Mouse (Mus musculus) embryonic facial prominence, embryonic 13.5 days (tissue): ENCODE measurements at regions not wholly inside any gene's neighbourhood (a gene's known extent, or its start where the extent isn't known, plus 50 kb on each side); places are given as distances from the start of the nearest gene placed in this dataset.

ENCODE experiments used
- ATAC-seq: fragments of 200-750 bp; cut with Nextera tagmentation; 2 replicates; pipeline ENCODE4 v1.8.0; 2017; ENCODE audit warnings: low read depth; ENCODE audit not compliant: insufficient number of reproducible peaks, insufficient read depth, low FRiP score, low TSS enrichment
- H3K27ac ChIP-seq: fragments of 300-500 bp; sonication (generic); 2 replicates; pipeline ENCODE4 v1.5.1; 2015; ENCODE audit warnings: moderate library complexity, mild to moderate bottlenecking, inconsistent platforms
- H3K27me3 ChIP-seq: fragments of 300-500 bp; sonication (generic); 2 replicates; pipeline ENCODE4 v1.6.1; 2015; ENCODE audit warnings: mild to moderate bottlenecking, inconsistent platforms
- H3K36me3 ChIP-seq: fragments of 300-500 bp; sonication (generic); 2 replicates; pipeline ENCODE4 v1.6.1; 2015; ENCODE audit warnings: mild to moderate bottlenecking, inconsistent platforms
- H3K4me1 ChIP-seq: fragments of 300-500 bp; sonication (generic); 2 replicates; pipeline ENCODE4 v1.6.1; 2015; ENCODE audit warnings: inconsistent platforms
- H3K4me2 ChIP-seq: fragments of 300-500 bp; sonication (generic); 2 replicates; pipeline ENCODE4 v1.6.1; 2015; ENCODE audit warnings: moderate library complexity, mild to moderate bottlenecking, inconsistent platforms
- H3K4me3 ChIP-seq: fragments of 300-500 bp; sonication (generic); 2 replicates; pipeline ENCODE4 v1.5.1; 2015; ENCODE audit warnings: mild to moderate bottlenecking, inconsistent platforms
- H3K9ac ChIP-seq: fragments of 300-500 bp; sonication (generic); 2 replicates; pipeline ENCODE4 v1.6.1; 2015; ENCODE audit warnings: mild to moderate bottlenecking, inconsistent platforms
- H3K9me3 ChIP-seq: fragments of 300-500 bp; sonication (generic); 2 replicates; pipeline ENCODE4 v1.6.1; 2016; ENCODE audit warnings: inconsistent platforms
- WGBS: fragments of 180-500 bp; shearing (Covaris S2); methylation state at CpG from one replicate; pipeline ENCODE4 v1.1.7; 2015; ENCODE audit warnings: mixed read lengths; 5-methylcytosine and 5-hydroxymethylcytosine counted together

GRCm38 (mm10) chr5:111527741-111528140, 110.6 kb downstream of the Mn1 start:
- Histone ChIP-seq H3K9ac (no peak overlapping the region), H3K27me3 (no peaks in the 10 kb centered on the region), H3K4me1 (peaks cover 26% of the 10 kb centered on the region), H3K27ac (no peak overlapping the region), H3K9me3 (no peaks in the 10 kb centered on the region), H3K4me3 (no peak overlapping the region), H3K36me3 (no peaks in the 10 kb centered on the region), H3K4me2 (no peak overlapping the region)
- whole genome bisulfite sequencing, result 71% methylated on average over 10 of the region's 10 CpGs
- no peak for ATAC-seq

GRCm38 (mm10) chr5:111529096-111529495, 111.9 kb downstream of the Mn1 start:
- no peak overlapping the region for H3K4me2 ChIP-seq
- no peak for ATAC-seq
- no peaks in the 10 kb centered on the region for H3K36me3 ChIP-seq
- H3K4me1 ChIP-seq, result peaks cover 26% of the 10 kb centered on the region
- no peaks in the 10 kb centered on the region for H3K9me3 ChIP-seq
- 0 out of 2 replicates have a peak, but pooled peaks cover under 1% of the 10 kb centered on the region for H3K27me3 ChIP-seq
- H3K27ac ChIP-seq, result no peak overlapping the region
- H3K4me3 ChIP-seq, result no peak overlapping the region
- WGBS, result 31% methylated on average over 9 of the region's 9 CpGs
- no peak overlapping the region for H3K9ac ChIP-seq

GRCm38 (mm10) chr5:111530628-111531524, 113.7 kb downstream of the Mn1 start:
- Histone ChIP-seq H3K9ac (peak overlapping the region; percentile 64), H3K4me2 (peak overlapping the region; percentile 53), H3K36me3 (no peaks in the 10 kb centered on the region), H3K9me3 (no peaks in the 10 kb centered on the region), H3K4me3 (peak overlapping the region; percentile 23), H3K4me1 (peaks cover 36% of the 10 kb centered on the region), H3K27me3 (0 out of 2 replicates have a peak, but pooled peaks cover 3% of the 10 kb centered on the region), H3K27ac (peak overlapping the region; percentile 74)
- no peak for ATAC-seq
- 11% methylated on average over 26 of the region's 26 CpGs for WGBS

- ATAC-seq, result no peak
- H3K4me1 ChIP-seq, result peaks cover 39% of the 10 kb centered on the region
- no peaks in the 10 kb centered on the region for H3K9me3 ChIP-seq
- H3K9ac ChIP-seq, result no peak overlapping the region
- H3K36me3 ChIP-seq, result no peaks in the 10 kb centered on the region
- no peak overlapping the region for H3K4me3 ChIP-seq
- H3K4me2 ChIP-seq, result no peak overlapping the region
- H3K27me3 ChIP-seq, result 0 out of 2 replicates have a peak, but pooled peaks cover 3% of the 10 kb centered on the region
- no peak overlapping the region for H3K27ac ChIP-seq
- 84% methylated on average over 9 of the region's 9 CpGs for WGBS
These were observed 115.4 kb downstream of the Mn1 start for GRCm38 (mm10) chr5:111532446-111533035.

GRCm38 (mm10) chr5:111535978-111536377, 118.8 kb downstream of the Mn1 start:
- no peak for ATAC-seq
- Histone ChIP-seq H3K4me2 (no peak overlapping the region), H3K36me3 (no peaks in the 10 kb centered on the region), H3K9ac (no peak overlapping the region), H3K4me1 (peaks cover 41% of the 10 kb centered on the region), H3K4me3 (no peak overlapping the region), H3K27ac (no peak overlapping the region), H3K27me3 (0 out of 2 replicates have a peak, but pooled peaks cover 3% of the 10 kb centered on the region), H3K9me3 (no peaks in the 10 kb centered on the region)
- 54% methylated on average over 13 of the region's 13 CpGs for WGBS

- 61% methylated on average over 13 of the region's 13 CpGs for WGBS
- H3K27ac ChIP-seq, result no peak overlapping the region
- no peak overlapping the region; the same call in 1 of the 2 replicates for H3K9ac ChIP-seq
- H3K27me3 ChIP-seq, result 0 out of 2 replicates have a peak, but pooled peaks cover 3% of the 10 kb centered on the region
- H3K9me3 ChIP-seq, result no peaks in the 10 kb centered on the region
- H3K4me3 ChIP-seq, result no peak overlapping the region
- H3K36me3 ChIP-seq, result no peaks in the 10 kb centered on the region
- H3K4me1 ChIP-seq, result peaks cover 31% of the 10 kb centered on the region
- no peak overlapping the region for H3K4me2 ChIP-seq
- ATAC-seq, result no peak
These were observed 121.6 kb downstream of the Mn1 start for GRCm38 (mm10) chr5:111538560-111539450.

GRCm38 (mm10) chr5:111540486-111540885, 123.3 kb downstream of the Mn1 start:
- 7% methylated on average over 3 of the region's 3 CpGs for WGBS

GRCm38 (mm10) chr5:111542077-111542476, 124.9 kb downstream of the Mn1 start:
- no peak overlapping the region for H3K27ac ChIP-seq
- H3K4me2 ChIP-seq, result no peak overlapping the region
- peaks cover 18% of the 10 kb centered on the region for H3K4me1 ChIP-seq
- no peak overlapping the region for H3K4me3 ChIP-seq
- no peak for ATAC-seq
- no peaks in the 10 kb centered on the region for H3K36me3 ChIP-seq
- WGBS, result 77% methylated on average over 3 of the region's 3 CpGs
- H3K27me3 ChIP-seq, result no peaks in the 10 kb centered on the region
- H3K9ac ChIP-seq, result no peak overlapping the region
- no peaks in the 10 kb centered on the region for H3K9me3 ChIP-seq

More at GRCm38 (mm10) chr5:111540486-111540885, 123.3 kb downstream of the Mn1 start:
- Histone ChIP-seq H3K36me3 (no peaks in the 10 kb centered on the region), H3K4me3 (no peak overlapping the region), H3K9me3 (no peaks in the 10 kb centered on the region), H3K27me3 (no peaks in the 10 kb centered on the region), H3K9ac (no peak overlapping the region), H3K4me2 (no peak overlapping the region), H3K4me1 (peaks cover 23% of the 10 kb centered on the region), H3K27ac (no peak overlapping the region)
- ATAC-seq, result no peak

GRCm38 (mm10) chr5:111543721-111544495, 126.7 kb downstream of the Mn1 start:
- no peaks in the 10 kb centered on the region for H3K27me3 ChIP-seq
- H3K9ac ChIP-seq, result no peak overlapping the region

GRCm38 (mm10) chr5:111553471-111554382, 136.6 kb downstream of the Mn1 start:
- Histone ChIP-seq H3K9ac (no peak overlapping the region), H3K27ac (peak overlapping the region; percentile 82; the same call in 1 of the 2 replicates), H3K4me2 (no peak overlapping the region), H3K27me3 (no peaks in the 10 kb centered on the region), H3K36me3 (no peaks in the 10 kb centered on the region), H3K9me3 (no peaks in the 10 kb centered on the region), H3K4me1 (peaks cover 34% of the 10 kb centered on the region), H3K4me3 (no peak overlapping the region)
- ATAC-seq, result no peak
- 66% methylated on average over 16 of the region's 16 CpGs for WGBS

More at GRCm38 (mm10) chr5:111543721-111544495, 126.7 kb downstream of the Mn1 start:
- no peaks in the 10 kb centered on the region for H3K36me3 ChIP-seq
- H3K9me3 ChIP-seq, result no peaks in the 10 kb centered on the region
- no peak for ATAC-seq
- no peak overlapping the region for H3K4me2 ChIP-seq
- WGBS, result 80% methylated on average over 9 of the region's 9 CpGs
- H3K4me3 ChIP-seq, result no peak overlapping the region
- peaks cover 16% of the 10 kb centered on the region for H3K4me1 ChIP-seq
- no peak overlapping the region for H3K27ac ChIP-seq
